Mouse (Mus musculus): ENCODE measurements around the gene Zfp786. TPM values are rescaled to one million over a fixed set of nuclear protein-coding genes. Genes with fewer than 3 reads are reported as not detected.

The Zfp786 gene
- polyA plus RNA-seq, 1 experiment from 2014 or later, result 22.8 TPM

DNA sequence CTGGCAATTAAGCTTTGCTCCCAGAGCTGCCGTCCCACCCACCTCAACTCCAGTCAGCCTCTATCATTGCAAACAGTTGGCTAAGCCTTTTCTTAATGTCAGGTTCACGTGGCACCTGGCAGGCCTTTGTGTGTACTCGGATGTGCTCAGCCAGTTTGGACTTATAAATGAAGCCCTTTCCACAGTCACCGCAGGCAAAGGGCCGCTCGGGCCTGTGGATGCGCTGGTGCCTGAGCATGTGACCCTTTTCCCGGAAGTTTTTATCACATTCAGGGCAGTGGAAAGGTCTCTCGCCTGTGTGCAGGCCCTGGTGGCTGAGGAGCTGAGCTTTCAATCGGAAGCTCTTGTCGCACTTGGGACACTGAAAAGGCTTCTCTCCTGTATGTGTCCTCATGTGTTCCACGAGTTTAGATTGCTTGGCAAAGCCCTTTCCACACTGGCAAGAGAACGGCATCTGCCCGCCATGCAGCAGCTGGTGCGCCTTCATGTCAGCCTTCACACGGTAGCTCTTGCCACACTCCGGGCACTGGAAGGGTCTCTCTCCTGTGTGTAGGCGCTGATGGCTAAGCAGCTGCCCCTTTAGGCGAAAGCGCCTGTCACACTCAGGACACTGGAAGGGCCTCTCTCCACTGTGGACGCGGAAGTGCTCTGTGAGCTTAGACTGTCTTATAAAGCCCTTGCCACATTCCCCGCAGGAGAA, 10.9 kb downstream of the Zfp786 start:
- WGBS, result 92% methylated on average over 23 of the region's 23 CpGs
- Histone ChIP-seq H3K4me2 (no peak overlapping the region), H3K27me3 (replicated peaks) (no peaks in the 10 kb centered on the region), H3K36me3 (replicated peaks) (peaks cover 53% of the 10 kb centered on the region), H3K4me1 (no peaks in the 10 kb centered on the region), H3K4me3 (no peak overlapping the region), H3K27ac (no peak overlapping the region), H3K9ac (no peak overlapping the region), H3K9me3 (no peaks in the 10 kb centered on the region)
- ATAC-seq (replicated peaks), result no peak

GRCm38 (mm10) chr6:47818721-47819120, 11.9 kb downstream of the Zfp786 start:
- peaks cover 4% of the 10 kb centered on the region for H3K4me1 ChIP-seq
- H3K4me2 ChIP-seq, result no peak overlapping the region
- H3K27me3 ChIP-seq (replicated peaks), result no peaks in the 10 kb centered on the region
- H3K4me3 ChIP-seq, result no peak overlapping the region
- H3K9ac ChIP-seq, result no peak overlapping the region
- H3K27ac ChIP-seq, result no peak overlapping the region
- H3K9me3 ChIP-seq, result no peaks in the 10 kb centered on the region
- no peak for ATAC-seq (replicated peaks)
- peaks cover 43% of the 10 kb centered on the region for H3K36me3 ChIP-seq (replicated peaks)
- 92% methylated on average over 8 of the region's 8 CpGs for WGBS

GRCm38 (mm10) chr6:47816151-47816550, 14.5 kb downstream of the Zfp786 start:
- H3K4me1 ChIP-seq, result peaks cover 16% of the 10 kb centered on the region
- H3K9ac ChIP-seq, result no peak overlapping the region
- no peak overlapping the region for H3K4me2 ChIP-seq
- no peaks in the 10 kb centered on the region for H3K27me3 ChIP-seq (replicated peaks)
- 97% methylated on average over 1 of the region's 1 CpGs for WGBS
- H3K36me3 ChIP-seq (replicated peaks), result peaks cover 28% of the 10 kb centered on the region
- no peaks in the 10 kb centered on the region for H3K9me3 ChIP-seq
- no peak overlapping the region for H3K4me3 ChIP-seq
- no peak for ATAC-seq (replicated peaks)
- no peak overlapping the region for H3K27ac ChIP-seq

DNA sequence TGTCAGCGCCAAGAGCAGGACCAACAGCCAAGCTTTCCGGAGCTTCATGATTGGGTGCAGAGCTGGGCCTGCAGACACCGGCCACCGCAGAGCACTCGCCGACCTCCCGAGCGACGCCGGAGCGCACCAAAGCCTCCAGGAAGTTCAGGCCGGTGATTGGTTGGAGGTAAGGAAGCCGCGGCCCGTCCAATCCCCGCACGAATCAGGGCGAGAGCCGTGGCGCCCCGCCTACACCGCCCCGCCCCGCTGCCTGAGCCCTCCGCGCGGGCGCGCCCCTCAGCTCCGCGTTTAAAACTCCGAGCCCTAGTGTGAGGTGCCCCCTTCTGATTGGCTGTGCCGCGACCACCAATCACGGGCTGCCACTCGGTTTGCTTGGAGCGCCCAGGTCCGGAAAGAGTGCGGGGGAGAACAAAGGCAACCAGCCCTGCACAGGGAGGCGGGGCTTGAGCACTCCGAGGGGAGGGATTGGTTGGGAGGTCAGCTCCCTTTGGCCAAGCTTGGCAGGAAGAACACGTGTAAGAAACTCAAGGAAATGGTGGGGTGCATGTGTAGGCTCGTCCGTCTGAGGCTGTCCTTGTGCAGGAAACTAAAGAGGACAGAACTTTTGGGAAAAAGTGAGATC, 17.3 kb downstream of the Zfp786 start, which contains the start of gene Pdia4:
Gene Pdia4 (minus strand): TSS at position 174 of the 622 bp plus-strand sequence.
- Histone ChIP-seq H3K27ac (peak within 1 kb of the TSS; percentile 88), H3K4me3 (peak within 1 kb of the TSS; percentile 67), H3K9me3 (no peaks in the 10 kb centered on the region), H3K4me2 (peak within 1 kb of the TSS; percentile 61), H3K36me3 (replicated peaks) (peaks cover 5% of the 10 kb centered on the region; the same call in 1 of the 2 replicates), H3K4me1 (peaks cover 34% of the 10 kb centered on the region), H3K9ac (peak within 1 kb of the TSS; percentile 69), H3K27me3 (replicated peaks) (no peaks in the 10 kb centered on the region)
- ATAC-seq (replicated peaks), result peak; percentile 100
- under 1% methylated on average over 44 of the region's 44 CpGs for WGBS

GRCm38 (mm10) chr6:47812271-47812915, 18.3 kb downstream of the Zfp786 start:
- peak overlapping the region; percentile 88 for H3K27ac ChIP-seq
- H3K4me3 ChIP-seq, result peak overlapping the region; percentile 67
- H3K4me2 ChIP-seq, result peak overlapping the region; percentile 61
- H3K27me3 ChIP-seq (replicated peaks), result no peaks in the 10 kb centered on the region
- WGBS, result under 1% methylated on average over 17 of the region's 17 CpGs
- peaks cover 34% of the 10 kb centered on the region for H3K4me1 ChIP-seq
- H3K9ac ChIP-seq, result peak overlapping the region; percentile 69
- no peaks in the 10 kb centered on the region for H3K9me3 ChIP-seq
- H3K36me3 ChIP-seq (replicated peaks), result peaks cover 3% of the 10 kb centered on the region; the same call in 1 of the 2 replicates
- no peak for ATAC-seq (replicated peaks)

DNA sequence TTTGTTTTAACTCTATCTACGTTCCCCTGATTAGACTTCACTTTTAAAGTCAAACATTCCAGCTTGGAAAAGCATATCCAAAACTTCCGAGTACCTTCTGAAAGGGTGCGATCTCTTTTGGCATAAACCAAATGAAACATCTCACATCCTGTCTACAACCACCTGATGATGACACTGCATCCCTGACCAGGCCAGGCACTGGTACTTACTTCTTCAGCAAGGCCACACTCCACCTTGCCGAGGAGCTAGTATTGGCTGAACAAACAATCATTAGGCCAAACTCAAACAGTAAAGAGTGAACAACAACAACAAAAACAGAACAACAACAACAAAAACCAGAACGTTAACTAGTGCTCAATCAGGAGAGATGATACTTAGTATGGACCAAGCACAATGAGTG, 19.3 kb downstream of the Zfp786 start:
- peaks cover 34% of the 10 kb centered on the region for H3K4me1 ChIP-seq

GRCm38 (mm10) chr6:47810181-47810580, 20.5 kb downstream of the Zfp786 start:
- Histone ChIP-seq H3K9ac (0 out of 2 replicates have a peak overlapping the region, but pooled peaks have one; percentile 17), H3K4me3 (0 out of 2 replicates have a peak overlapping the region, but pooled peaks have one; percentile 2), H3K4me2 (0 out of 2 replicates have a peak overlapping the region, but pooled peaks have one; percentile 4), H3K36me3 (replicated peaks) (peaks cover 18% of the 10 kb centered on the region), H3K27ac (no peak overlapping the region), H3K27me3 (replicated peaks) (no peaks in the 10 kb centered on the region), H3K4me1 (peaks cover 34% of the 10 kb centered on the region), H3K9me3 (no peaks in the 10 kb centered on the region)
- 89% methylated on average over 2 of the region's 2 CpGs for WGBS
- ATAC-seq (replicated peaks), result no peak

More for the DNA sequence above, 19.3 kb downstream of the Zfp786 start:
- peak overlapping the region; percentile 61 for H3K4me2 ChIP-seq
- peak overlapping the region; percentile 69; the same call in 1 of the 2 replicates for H3K9ac ChIP-seq
- peak overlapping the region; percentile 67 for H3K4me3 ChIP-seq
- no peaks in the 10 kb centered on the region for H3K9me3 ChIP-seq
- ATAC-seq (replicated peaks), result no peak
- peaks cover 7% of the 10 kb centered on the region; the same call in 1 of the 2 replicates for H3K36me3 ChIP-seq (replicated peaks)
- 77% methylated on average over 5 of the region's 5 CpGs for WGBS
- H3K27ac ChIP-seq, result no peak overlapping the region
- H3K27me3 ChIP-seq (replicated peaks), result no peaks in the 10 kb centered on the region

DNA sequence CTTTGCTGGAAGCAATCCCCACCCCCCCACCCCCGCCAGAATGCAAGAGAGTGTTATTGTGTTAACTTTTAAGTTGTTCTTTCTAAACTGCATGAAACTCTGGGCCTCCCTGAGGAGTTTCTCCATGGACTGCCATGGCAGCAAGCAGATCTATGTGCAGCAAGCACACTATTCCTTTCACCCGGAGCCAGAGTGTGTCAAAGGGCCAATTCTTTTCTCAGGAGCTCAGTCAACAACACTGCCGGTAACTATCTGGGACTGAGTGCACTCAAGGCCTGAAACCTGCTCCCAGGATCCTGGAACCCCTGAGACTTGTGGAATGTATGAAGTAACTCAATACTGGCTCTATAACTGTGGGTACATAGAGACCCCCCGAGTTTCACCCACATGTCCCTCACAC, 21.6 kb downstream of the Zfp786 start:
- Histone ChIP-seq H3K4me2 (no peak overlapping the region), H3K36me3 (replicated peaks) (peaks cover 29% of the 10 kb centered on the region), H3K27me3 (replicated peaks) (no peaks in the 10 kb centered on the region), H3K9ac (no peak overlapping the region), H3K4me1 (peaks cover 30% of the 10 kb centered on the region), H3K9me3 (no peaks in the 10 kb centered on the region), H3K27ac (no peak overlapping the region), H3K4me3 (no peak overlapping the region)
- 75% methylated on average over 4 of the region's 4 CpGs for WGBS
- ATAC-seq (replicated peaks), result no peak

DNA sequence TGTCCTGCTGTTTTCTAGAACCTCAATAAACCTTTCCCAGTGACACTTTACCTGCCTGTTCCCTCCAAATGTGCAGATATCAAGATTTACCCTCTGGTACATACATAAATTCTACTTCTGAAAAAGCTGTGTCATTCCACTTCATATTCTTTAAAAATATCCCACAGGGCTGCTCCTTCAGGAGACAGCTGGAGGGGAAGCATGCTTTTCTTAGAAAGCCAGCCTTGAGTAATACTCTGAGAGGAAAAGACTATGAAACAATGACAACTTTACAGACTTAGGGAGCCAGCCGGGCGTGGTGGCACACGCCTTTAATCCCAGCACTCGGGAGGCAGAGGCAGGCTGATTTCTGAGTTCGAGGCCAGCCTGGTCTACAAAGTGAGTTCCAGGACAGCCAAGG, 22.1 kb downstream of the Zfp786 start:
- no peak for ATAC-seq (replicated peaks)
- Histone ChIP-seq H3K27ac (no peak overlapping the region), H3K4me3 (no peak overlapping the region), H3K36me3 (replicated peaks) (peaks cover 34% of the 10 kb centered on the region), H3K27me3 (replicated peaks) (no peaks in the 10 kb centered on the region), H3K4me2 (no peak overlapping the region), H3K9ac (no peak overlapping the region), H3K4me1 (peaks cover 29% of the 10 kb centered on the region), H3K9me3 (no peaks in the 10 kb centered on the region)
- 94% methylated on average over 5 of the region's 5 CpGs for WGBS

DNA sequence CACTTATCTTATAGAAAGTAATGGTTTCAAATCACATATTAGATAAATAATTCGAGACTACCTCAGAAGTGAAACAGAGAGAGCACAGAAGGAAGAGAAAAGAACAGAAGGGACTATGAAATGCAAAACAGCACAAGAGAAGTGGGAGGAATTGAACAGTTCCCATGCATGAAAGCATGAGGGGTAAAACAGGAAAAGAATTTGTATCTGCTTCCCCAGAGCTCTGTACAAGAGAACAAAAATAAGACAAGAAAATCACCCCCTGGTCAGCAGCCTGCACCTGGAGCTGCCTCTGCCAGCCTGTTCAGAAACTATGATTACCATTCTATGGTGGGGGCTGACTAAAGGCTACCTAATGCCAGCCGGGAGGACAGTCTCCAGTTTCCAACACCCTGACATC, 23.2 kb downstream of the Zfp786 start:
- peaks cover 44% of the 10 kb centered on the region for H3K36me3 ChIP-seq (replicated peaks)
- no peak overlapping the region for H3K9ac ChIP-seq
- 96% methylated on average over 2 of the region's 2 CpGs for WGBS

GRCm38 (mm10) chr6:47805520-47805919, 25.1 kb downstream of the Zfp786 start:
- WGBS, result 87% methylated on average over 2 of the region's 2 CpGs
- no peak overlapping the region for H3K4me3 ChIP-seq
- H3K9ac ChIP-seq, result no peak overlapping the region
- H3K27me3 ChIP-seq (replicated peaks), result no peaks in the 10 kb centered on the region
- H3K4me2 ChIP-seq, result no peak overlapping the region
- H3K27ac ChIP-seq, result no peak overlapping the region
- no peaks in the 10 kb centered on the region for H3K9me3 ChIP-seq
- ATAC-seq (replicated peaks), result no peak
- peaks cover 56% of the 10 kb centered on the region for H3K36me3 ChIP-seq (replicated peaks)
- H3K4me1 ChIP-seq, result peaks cover 12% of the 10 kb centered on the region

More for the DNA sequence above, 23.2 kb downstream of the Zfp786 start:
- H3K4me3 ChIP-seq, result no peak overlapping the region
- H3K9me3 ChIP-seq, result no peaks in the 10 kb centered on the region
- peaks cover 29% of the 10 kb centered on the region for H3K4me1 ChIP-seq
- no peak overlapping the region for H3K27ac ChIP-seq
- ATAC-seq (replicated peaks), result no peak
- H3K27me3 ChIP-seq (replicated peaks), result no peaks in the 10 kb centered on the region
- no peak overlapping the region for H3K4me2 ChIP-seq

DNA sequence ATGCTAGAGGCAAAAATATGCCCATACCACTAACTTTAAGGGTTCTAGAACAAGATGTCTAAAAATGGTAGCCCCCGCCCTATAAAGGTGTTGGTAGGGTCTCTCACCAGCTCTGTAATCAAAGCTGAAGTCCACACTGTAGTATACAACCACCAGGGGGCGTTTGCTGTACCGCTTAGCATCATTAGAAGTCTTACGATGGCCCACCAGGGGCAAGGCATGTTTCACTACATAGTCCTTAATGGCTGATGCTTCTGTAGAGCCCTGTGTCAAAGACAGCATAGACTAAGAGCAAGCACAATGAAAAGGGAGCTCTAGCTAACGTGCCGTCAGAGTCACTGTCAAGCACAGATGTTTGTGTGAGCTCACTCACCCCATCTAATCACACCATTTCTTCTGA, 31.6 kb downstream of the Zfp786 start:
- peaks cover 65% of the 10 kb centered on the region for H3K36me3 ChIP-seq (replicated peaks)
- H3K9me3 ChIP-seq, result no peaks in the 10 kb centered on the region
- no peaks in the 10 kb centered on the region for H3K27me3 ChIP-seq (replicated peaks)
- ATAC-seq (replicated peaks), result peak; percentile 45
- no peak overlapping the region for H3K4me3 ChIP-seq
- H3K27ac ChIP-seq, result no peak overlapping the region
- H3K4me1 ChIP-seq, result 0 out of 2 replicates have a peak, but pooled peaks cover 3% of the 10 kb centered on the region
- no peak overlapping the region for H3K4me2 ChIP-seq
- H3K9ac ChIP-seq, result no peak overlapping the region
- WGBS, result 50% methylated on average over 6 of the region's 6 CpGs

Measured in midbrain, embryonic 15.5 days (tissue).